ENCODE assay signal across 8 mouse cellular contexts in genomic region chr7:144469908-144470544, GRCm38 (mm10). TPM values are rescaled to one million over a fixed set of nuclear protein-coding genes. Genes with fewer than 3 reads are reported as not detected.
A peak's percentile ranks its signal among the peaks of the same experiment; 100 is the strongest.
DNase-seq lines count a peak whose midpoint lies in the region; ATAC-seq and TF ChIP-seq lines count a peak whose summit lies in the region.

No protein-coding gene starts in this region.

- TF ChIP-seq CTCF in intestine, postnatal 0 days (IDR thresholded peaks at IDR 0.05; ENCODE audit: low read depth) = no peak

- H3K4me2 ChIP-seq in embryonic facial prominence, embryonic 14.5 days (ENCODE audit: low read depth, low read length) = peak overlapping the region; percentile 72
- peak overlapping the region; percentile 68 for H3K4me2 ChIP-seq in intestine, postnatal 0 days (replicated peaks; ENCODE audit: low read depth)

- H3K9ac ChIP-seq in embryonic facial prominence, embryonic 14.5 days (ENCODE audit: low read depth, low read length) = peak overlapping the region; percentile 94
- H3K9ac ChIP-seq in intestine, postnatal 0 days (ENCODE audit: low read depth, low read length) = peak overlapping the region; percentile 97

- peak overlapping the region; percentile 84 for H3K27ac ChIP-seq in embryonic facial prominence, embryonic 14.5 days (replicated peaks; ENCODE audit: low read depth, low read length)
- H3K27ac ChIP-seq in intestine, postnatal 0 days (ENCODE audit: low read depth, low read length) = peak overlapping the region; percentile 94
- peak overlapping the region; percentile 94 for H3K27ac ChIP-seq in midbrain, embryonic 10.5 days (replicated peaks)

- peak; percentile 30 for DNase-seq in cerebellum, adult 11-12 months
- DNase-seq in cerebellum, postnatal 25 days = no peak
- DNase-seq in 3134 (ENCODE audit: extremely low read depth, insufficient read length, low spot score) = peak; percentile 48
- DNase-seq in embryonic facial prominence, embryonic 14.5 days (ENCODE audit: low spot score) = peak; percentile 12
- peak; percentile 23 for DNase-seq in midbrain, embryonic 10.5 days (ENCODE audit: low spot score)
- DNase-seq in ovary, adult 18-20 months (ENCODE audit: low spot score) = no peak
- DNase-seq in natural killer cell, adult 2 months (ENCODE audit: low spot score in 2 of 2) = no peak

- H3K36me3 ChIP-seq in embryonic facial prominence, embryonic 14.5 days (ENCODE audit: control insufficient read depth, insufficient read depth, low read length) = peaks cover 9% of the 10 kb centered on the region
- H3K36me3 ChIP-seq in intestine, postnatal 0 days (ENCODE audit: control insufficient read depth, insufficient read depth) = peaks cover 8% of the 10 kb centered on the region
- peaks cover 19% of the 10 kb centered on the region for H3K36me3 ChIP-seq in midbrain, embryonic 10.5 days

- WGBS in embryonic facial prominence, embryonic 14.5 days = 2% methylated on average over 31 of the region's 31 CpGs
- WGBS in intestine, postnatal 0 days = 2% methylated on average over 31 of the region's 31 CpGs
- 2% methylated on average over 31 of the region's 31 CpGs for WGBS in midbrain, embryonic 10.5 days

- H3K4me1 ChIP-seq in embryonic facial prominence, embryonic 14.5 days (ENCODE audit: control insufficient read depth, insufficient read depth, low read length) = peaks cover 9% of the 10 kb centered on the region
- 0 out of 2 replicates have a peak, but pooled peaks cover 5% of the 10 kb centered on the region for H3K4me1 ChIP-seq in intestine, postnatal 0 days (replicated peaks; ENCODE audit: control insufficient read depth, insufficient read depth, low read length)
- H3K4me1 ChIP-seq in midbrain, embryonic 10.5 days = peaks cover 26% of the 10 kb centered on the region

- 0 out of 2 replicates have a peak, but pooled peaks have one; percentile 10 for ATAC-seq in embryonic facial prominence, embryonic 14.5 days (ENCODE audit: low read depth)
- peak; percentile 31 for ATAC-seq in intestine, postnatal 0 days

- H3K9me3 ChIP-seq in embryonic facial prominence, embryonic 14.5 days (ENCODE audit: control insufficient read depth, low read length) = no peaks in the 10 kb centered on the region
- no peaks in the 10 kb centered on the region for H3K9me3 ChIP-seq in intestine, postnatal 0 days (ENCODE audit: control insufficient read depth)
- H3K9me3 ChIP-seq in midbrain, embryonic 10.5 days (replicated peaks) = no peaks in the 10 kb centered on the region

- H3K4me3 ChIP-seq in embryonic facial prominence, embryonic 14.5 days (ENCODE audit: low read depth, low read length) = peak overlapping the region; percentile 89
- H3K4me3 ChIP-seq in intestine, postnatal 0 days (ENCODE audit: low read depth, low read length) = peak overlapping the region; percentile 93
- peak overlapping the region; percentile 99 for H3K4me3 ChIP-seq in midbrain, embryonic 10.5 days

- no peaks in the 10 kb centered on the region for H3K27me3 ChIP-seq in embryonic facial prominence, embryonic 14.5 days (replicated peaks; ENCODE audit: control insufficient read depth, insufficient read depth, low read length)
- H3K27me3 ChIP-seq in intestine, postnatal 0 days (replicated peaks; ENCODE audit: control insufficient read depth, insufficient read depth, low read length) = no peaks in the 10 kb centered on the region
- no peaks in the 10 kb centered on the region for H3K27me3 ChIP-seq in midbrain, embryonic 10.5 days (ENCODE audit: low read depth, poor library complexity, severe bottlenecking)

RNA-seq across cellular contexts. Expression of gene Cttn, which starts 0.8 kb away (rescaled TPM):
- 157 and 179 TPM in 2 replicates for polyA plus RNA-seq in embryonic facial prominence, embryonic 14.5 days (2014; fragmentation: Nextera tagmentation; extraction: Ambion mirVana)
- 123 and 146 TPM in 2 replicates for polyA plus RNA-seq in intestine, postnatal 0 days (2015; fragmentation: Nextera tagmentation; extraction: Ambion mirVana)
- polyA plus RNA-seq in midbrain, embryonic 10.5 days (2016; fragmentation: Nextera tagmentation; extraction: Ambion mirVana) = 217 and 229 TPM in 2 replicates

Comparison
In these comparisons a context has a peak if more than half of its experiments do, and no peak if none do; other contexts are left out.
1. DNase-seq: peak in cerebellum, adult 11-12 months (single experiment), 3134 (single experiment), embryonic facial prominence, embryonic 14.5 days (single experiment) and midbrain, embryonic 10.5 days (single experiment); none in cerebellum, postnatal 25 days (0 of 2), ovary, adult 18-20 months (single experiment) and natural killer cell, adult 2 months (0 of 2).
2. Peak in every context shown above with its lines, with median percentiles within 50 percentile points of each other: H3K27ac ChIP-seq and H3K4me3 ChIP-seq.